Mouse (Mus musculus): ENCODE results near the gene Bhlhe23.

Bhlhe23 gene

DNA sequence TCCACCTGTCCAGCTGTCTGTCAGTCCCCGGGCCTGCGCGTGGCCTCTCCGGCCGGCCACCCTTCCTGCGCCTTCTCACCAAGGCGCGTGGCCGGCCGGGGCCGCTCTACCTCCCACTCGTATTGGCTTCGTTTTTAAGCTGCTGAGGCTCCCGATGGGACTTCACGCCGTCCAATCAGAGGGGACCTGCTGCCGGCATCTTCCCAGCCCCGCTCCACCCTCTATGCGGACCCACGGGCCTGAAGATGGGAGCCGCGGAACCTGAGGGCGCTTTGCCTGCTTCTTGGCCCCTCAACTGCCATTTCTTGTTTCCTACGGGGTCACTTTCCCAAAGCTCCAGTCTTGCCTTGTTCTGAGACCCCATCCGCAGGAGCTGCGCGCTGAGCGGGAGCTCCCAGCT, at the start of gene Bhlhe23:
Gene Bhlhe23, minus strand, starts transcription at position 108 of the 400 bp plus-strand sequence.
- no peak for DNase-seq

DNA sequence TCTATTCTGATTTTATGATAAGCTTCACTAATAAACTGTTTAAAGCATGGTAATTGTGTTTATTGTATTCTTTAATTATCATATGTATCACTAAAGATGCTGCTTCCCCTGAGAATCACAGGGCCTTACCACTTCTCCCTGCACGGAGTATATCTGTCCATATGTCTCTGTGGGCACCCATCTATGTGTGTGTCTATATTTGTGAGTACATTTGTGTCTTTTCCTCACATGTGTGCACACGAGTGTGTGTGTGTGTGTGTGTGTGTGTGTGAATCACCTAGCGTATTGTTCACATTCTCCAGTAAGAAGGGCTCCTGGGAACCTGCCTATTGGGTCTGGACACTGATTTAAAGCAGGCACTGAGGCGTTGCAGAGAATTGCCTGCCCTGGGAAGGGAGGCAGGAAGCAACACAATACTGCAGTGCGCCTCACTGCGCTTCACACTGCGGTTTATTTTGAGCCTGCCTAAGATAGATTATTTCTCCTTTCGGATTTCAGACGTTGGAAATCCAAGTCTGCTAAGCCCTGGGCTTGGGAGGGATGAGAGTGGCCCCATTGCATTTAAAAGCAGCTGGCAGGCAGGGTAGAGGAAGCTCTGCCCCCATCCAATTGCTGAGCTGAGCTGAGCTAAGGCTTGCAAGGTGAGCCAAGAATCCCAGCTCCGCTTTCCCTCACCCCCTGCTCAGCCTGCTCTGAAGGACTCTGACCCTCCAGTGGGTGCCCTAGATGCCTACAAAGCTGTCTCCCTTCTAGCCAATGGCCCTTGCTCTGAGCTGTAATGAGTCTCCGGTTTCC, 48.6 kb upstream of the Bhlhe23 start:
- peak; percentile 38 to 75 for DNase-seq

DNA sequence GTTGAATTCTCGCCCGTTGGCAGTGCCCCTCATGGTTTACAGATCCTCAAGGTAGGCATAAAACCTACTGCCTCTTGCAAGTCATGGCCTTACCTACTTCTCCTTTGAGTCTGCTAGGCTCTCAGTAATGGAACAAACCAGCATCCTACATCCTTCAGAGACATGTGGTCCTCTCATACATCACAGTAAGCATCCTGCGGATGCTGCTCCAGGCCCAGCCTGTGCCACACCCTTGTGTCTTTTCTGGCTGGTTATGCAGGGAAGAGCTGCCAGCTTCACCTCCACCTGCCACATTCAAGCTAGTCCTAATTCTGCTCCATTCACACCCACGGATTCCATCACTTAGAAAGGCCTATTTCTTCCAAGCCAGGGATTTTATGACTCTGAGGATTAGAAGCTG, 48.0 kb upstream of the Bhlhe23 start:
- no peak for DNase-seq

DNA sequence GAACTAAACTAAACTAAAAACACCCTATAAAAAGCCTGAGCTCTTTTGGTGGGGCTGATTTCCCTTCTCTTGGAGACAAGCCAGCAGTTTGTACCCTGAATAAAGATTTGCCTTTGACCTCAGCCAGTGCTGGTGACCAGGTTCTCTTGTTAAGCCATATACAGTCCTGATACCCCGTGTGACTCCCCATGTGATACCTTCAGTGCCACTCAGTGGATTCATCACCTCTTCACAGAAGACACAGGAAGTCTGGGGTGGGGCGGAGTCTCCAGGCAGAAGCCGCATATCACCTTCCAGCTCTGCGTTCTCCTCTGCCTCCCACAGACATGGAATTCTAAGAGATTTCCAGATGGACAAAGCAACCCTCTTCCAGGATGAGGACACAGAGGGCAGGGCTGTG, 47.4 kb upstream of the Bhlhe23 start:
- DNase-seq, result no peak

DNA sequence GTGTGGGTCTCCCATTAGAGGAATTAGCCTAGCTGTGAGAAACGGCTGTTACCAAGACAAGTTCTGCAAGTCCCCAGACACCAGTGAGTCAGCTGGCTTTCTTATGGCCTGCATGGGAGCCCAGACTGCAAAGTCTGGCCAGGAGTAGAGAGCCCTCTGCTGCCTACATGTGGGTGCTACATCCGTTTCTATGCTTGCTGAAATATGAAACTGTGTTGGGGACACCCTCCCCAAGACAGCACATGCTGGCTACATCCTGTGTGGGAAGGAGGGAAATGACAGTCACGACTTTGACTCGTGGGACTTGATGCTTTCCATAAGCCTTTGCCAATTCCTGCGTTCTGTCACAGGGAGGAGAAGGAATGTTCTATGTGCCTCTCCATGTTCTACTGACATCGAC, 45.8 kb upstream of the Bhlhe23 start:
- DNase-seq, result peak in 1 of 2 experiments; percentile 38

DNA sequence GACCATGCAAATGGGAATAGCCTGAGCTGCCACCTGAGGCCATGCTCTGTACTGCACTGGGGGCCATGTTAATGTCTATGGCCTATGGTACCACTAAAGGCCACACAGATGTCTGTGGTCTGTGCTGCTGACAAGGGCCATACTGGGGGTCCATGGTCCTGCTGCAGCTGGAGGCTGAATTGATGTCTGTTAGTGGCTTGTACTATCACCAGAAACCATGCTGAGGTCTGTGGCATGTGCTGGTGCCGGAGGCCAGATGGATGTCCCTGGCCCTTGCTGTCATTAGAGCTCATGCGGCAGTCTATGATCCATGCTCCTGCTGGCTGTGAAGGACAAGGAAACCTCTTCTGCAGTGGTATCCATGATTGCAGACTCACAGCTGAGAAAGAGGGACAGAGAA, 42.8 kb upstream of the Bhlhe23 start:
- DNase-seq, result no peak

DNA sequence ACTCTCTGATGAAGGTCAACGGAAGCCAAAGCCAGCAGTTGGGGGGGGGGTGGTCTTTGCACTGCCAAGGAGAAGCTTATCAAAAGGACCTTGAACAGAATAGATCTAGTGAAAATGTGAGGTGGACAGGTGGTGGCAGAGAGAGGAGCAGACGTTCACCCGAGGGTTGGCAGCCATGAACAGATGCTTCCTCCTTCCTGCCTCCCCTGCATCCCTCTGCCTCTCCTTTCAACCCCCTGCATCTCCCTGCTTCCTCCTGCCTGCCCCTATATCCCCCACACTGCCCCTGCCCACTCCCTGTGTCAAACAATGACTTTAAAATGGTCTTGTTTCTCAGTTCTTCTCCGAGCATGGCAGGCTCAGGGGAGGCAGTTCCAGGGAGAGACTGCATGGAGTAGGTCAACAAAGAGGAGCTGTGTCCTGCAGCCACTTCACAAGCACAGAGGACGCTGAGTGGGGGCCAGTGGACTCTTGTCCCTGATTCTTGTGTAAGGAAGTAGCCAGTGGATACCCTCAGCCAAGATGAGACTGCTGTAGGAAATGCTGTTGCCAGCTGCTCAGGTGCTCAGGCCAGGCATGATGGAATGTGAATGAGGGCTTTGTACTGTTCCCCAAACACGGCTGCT, 39.9 kb upstream of the Bhlhe23 start:
- DNase-seq, result no peak

DNA sequence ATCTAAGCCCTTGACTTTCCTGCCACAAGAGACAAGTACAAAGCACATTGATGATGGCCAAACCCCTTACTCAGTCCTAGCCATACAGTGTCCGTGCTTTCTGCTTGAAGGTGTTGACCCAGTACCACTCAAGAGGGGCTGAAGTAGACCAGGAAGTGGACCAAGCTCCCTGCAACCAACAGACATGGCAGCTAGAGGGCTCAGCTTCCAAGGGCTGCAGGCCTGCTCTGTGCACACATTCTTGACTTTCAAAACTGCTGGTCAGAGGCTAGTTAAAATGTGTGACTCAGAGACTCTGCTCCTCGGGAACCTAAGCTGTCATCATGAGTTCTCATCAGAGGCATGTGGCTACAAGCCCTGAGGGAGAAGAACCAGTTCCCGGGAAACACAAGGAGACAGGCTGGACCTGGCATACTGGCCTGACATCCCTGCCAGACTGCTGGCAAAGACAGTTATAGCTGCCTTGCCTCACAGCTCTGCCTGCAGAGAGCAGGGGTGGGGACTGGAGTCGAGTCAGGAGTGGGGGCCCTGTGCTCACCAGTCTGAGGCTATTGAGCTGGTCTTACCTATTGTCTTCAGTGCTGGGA, 37.4 kb upstream of the Bhlhe23 start:
- no peak for DNase-seq

DNA sequence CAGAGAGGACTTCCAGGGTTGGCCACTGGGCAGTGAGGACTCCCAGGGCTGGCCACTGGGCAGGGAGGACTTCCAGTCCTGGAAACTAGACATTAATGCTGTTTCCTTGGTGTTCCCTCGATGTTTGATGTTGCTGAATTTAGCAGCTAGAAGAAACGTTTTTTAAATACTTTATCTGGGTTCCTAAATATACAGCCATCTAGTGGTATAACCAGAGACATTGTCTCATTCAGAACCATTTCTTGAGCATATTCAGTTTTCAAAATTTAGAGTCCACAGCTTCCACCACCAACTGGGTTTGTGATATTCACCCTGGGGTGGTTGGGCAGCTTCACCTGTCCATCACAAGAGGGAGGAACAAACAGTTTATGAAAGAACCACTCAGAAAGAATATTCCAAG, 34.3 kb upstream of the Bhlhe23 start:
- no peak for DNase-seq

DNA sequence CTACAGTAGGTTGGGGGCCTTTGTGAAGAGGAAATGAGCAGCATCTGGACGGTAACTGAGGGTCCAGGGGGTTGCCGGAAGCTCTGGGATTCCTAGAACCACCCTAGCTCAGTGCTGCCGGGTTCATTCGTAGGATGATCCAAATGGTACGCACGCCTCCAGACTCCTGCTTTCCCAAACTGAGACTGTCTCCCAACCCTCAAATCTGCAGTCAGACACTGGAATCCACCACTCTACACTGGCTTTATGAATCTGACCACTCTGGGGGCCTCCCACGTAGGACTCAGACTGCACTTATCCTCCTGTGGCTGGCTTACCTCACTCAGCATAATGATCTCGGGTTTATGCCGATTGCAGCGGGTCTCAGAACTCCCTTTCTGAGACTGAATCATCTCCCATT, 32.8 kb upstream of the Bhlhe23 start:
- no peak for DNase-seq

DNA sequence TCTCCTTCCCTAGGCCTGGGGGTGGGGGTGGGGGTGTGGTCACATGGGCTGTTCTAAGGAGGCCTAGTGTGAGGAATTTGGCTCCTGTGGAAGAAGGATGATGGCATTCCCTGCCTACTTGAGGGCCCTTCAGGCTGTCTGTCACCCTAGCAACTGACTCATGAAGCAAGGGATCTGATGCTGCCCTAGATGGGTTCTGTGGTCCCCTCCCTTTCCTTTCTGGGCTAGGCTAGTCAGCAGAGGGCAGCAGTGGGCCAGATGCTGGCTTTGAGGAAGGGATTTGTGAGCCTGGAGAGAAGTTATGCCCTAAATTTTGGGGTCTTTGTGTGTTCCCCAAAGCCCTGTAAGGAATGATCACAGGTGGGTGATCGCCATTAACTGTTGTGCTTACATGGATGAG, 29.3 kb upstream of the Bhlhe23 start:
- DNase-seq, result peak in 1 of 2 experiments; percentile 60

DNA sequence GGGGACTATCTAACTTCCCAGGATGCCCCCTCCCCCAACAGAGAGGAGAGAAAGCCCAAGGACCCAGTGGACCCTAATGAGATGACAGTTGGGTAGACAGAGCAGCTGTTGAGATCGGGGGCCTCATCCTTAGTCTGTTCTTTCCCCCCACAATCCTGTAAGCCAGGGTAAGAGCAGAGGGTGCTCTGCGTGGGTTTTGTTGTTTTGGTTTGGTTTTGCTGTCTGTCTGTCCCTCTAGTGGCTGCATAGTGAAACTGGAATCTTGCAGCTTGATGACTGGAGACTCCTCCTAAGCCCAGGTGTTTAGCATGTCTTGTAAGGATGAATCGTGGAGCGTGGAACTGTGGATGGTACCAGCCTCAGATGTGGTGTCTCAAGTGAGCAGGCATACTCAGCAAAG, 19.3 kb upstream of the Bhlhe23 start:
- no peak for DNase-seq

DNA sequence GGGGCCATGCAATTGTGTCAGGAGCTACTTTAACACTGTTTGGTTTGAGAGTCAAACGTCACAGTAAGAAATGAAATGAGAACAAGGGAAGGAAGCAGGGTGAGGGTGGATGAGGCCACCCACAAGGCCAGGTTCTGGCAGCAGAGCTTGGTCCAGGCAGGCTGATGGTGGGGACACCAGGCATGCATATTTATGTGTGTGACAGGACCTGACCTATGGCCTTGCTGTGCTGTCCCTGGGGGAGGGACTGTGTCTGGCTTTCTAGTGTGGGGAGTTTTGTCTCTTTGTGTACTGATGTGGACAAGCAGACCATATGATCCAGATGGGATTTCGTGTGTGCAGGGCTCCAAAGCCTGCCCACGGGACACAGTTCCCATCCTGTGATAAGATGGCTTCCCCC, 18.9 kb upstream of the Bhlhe23 start:
- no peak for DNase-seq

DNA sequence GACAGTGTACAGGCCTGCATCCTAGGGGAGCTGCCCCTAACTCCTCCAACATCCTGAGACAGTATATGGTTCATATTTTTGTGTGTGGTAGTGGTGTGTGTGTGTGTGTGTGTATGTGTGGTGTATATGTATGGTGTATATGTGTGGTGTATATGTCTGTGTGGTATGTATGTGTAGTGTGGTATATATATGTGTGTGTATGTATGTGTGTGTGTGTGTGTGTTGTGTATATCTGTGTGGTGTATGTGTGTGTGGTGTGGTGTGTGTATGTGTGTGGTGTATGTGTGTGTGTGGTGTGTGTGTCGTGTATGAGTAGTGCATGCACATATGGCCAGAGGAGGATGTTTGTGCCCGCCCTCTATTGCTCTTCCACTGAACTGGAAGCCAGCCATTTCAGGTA, 17.7 kb upstream of the Bhlhe23 start:
- DNase-seq, result no peak

DNA sequence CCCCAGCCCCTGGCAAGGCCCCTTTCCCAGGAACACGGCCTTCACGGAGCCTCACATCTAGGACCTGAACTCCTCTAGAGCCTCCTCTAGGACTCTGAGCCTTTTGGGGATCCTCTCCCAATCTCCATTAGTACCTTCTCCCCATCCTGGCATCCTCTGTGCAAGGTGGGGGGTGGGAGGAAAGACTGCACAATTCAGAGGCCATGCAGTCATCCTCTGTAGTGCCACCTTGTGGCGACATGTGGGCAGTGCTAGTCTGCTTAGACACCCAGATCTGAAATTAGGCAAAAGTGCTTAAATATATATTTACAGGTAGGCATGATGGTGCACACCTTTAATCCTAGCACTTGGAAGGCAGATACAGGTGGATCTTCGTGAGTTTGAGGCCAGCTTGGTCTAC, 15.0 kb upstream of the Bhlhe23 start:
- DNase-seq, result peak; percentile 25 to 73

DNA sequence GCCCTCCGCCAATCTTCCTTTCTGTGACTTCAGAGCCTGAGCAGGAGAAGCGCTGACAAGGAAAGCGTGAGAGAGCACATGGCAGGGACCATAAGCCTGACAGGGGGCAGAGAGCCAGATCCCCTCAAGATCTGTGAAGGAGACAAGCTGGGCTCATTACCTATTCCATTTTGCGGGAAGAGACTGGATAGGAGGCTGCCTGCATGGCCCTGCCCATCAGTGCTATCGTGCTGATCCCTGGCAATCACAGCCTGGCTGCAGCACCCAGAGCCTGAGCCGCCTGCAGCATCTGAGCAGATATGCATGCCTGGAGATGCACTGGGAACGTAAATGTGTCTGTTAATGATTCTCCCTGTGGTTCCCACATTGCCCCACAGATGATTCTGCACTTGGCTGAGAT, 12.1 kb upstream of the Bhlhe23 start:
- peak; percentile 14 to 30 for DNase-seq

DNA sequence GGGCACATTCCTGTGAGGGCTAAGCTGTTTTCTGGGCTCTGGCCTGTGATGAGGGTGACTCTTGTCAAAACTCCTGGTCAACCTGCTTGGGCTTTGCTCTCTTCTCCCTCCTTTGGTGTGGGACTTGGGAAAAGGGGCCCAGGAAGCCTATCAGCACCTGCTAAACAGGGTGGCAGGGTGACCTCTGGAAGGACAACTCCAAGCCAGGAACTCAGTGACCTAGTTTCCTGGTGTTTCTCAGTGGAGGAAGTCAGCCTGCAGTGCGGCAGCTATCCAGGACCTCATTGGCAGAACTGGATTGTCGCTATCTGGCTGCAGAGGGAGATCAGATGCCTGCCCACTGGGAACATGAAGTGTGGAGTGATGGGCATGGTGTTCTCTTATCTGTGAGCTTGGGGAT, 11.7 kb upstream of the Bhlhe23 start:
- peak in 1 of 2 experiments; percentile 12 for DNase-seq

DNA sequence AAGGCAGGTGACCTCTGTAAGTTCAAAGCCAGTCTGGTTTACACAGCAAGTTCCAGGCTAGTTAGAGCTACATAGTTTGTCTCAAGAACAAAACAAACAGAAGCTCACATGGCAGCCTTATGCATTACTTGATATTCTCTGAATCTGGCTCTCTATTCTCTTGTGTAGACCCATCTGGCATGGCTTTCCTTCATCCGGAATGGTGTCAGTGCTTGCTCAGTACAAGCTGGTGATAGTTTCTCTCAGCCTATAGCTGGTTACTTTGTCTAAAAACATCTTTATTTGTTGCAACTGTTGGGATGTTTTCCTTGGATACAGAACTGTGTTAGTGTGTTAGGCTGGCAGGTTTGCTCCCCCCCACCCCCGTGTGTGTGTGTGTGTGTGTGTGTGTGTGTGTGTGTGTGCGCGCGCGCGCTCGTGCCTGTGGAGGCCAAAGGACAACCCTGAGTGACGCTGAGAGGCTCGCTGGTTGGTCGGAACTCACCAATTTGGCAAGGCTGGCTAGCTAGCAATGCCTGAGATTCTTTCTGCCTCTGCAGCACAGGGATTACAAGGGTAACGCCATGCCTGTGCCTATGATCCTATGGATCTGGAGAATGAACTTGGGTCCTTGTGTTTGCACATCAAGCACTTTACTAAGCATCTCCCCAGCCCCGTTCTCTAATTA, 11.0 kb upstream of the Bhlhe23 start:
- DNase-seq, result no peak

DNA sequence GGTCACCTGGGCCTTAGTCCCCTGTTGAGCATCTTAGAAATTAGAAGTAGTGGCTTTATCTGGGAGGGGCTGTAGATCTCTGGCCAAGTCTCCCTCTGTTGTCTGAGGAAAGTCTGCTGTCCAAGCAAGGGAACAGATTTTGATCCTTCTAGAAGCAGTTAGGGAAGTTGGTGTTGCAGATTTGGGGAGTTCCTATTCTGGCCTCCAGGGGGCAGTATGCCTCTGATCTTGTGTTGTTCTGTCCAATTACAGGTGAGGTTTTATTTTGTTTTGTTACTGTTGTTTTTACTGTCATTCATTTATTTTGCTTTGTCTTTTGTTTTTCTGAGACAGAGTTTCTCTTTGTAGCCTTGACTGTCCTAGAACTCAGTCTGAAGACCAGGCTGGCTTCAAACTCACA, 10.0 kb upstream of the Bhlhe23 start:
- peak; percentile 33 to 78 for DNase-seq

DNA sequence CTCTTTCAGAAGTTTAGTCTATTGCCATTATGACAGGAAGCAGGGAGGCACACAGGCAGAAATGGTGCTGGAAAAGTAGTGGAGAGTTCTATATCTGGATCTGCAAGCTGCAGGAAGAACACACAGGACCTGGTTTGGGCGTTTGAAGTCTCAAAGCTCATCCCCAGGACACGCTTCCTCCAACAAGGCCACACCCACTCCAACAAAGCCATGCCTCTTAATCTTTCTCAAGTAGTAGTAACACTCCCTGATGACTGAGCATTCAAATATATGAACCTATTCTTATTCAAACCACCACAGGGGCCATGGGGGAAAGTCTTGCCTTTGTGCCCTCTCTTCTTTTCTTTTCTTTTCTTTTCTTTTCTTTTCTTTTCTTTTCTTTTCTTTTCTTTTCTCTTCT, 3.6 kb upstream of the Bhlhe23 start:
- DNase-seq, result no peak

DNA sequence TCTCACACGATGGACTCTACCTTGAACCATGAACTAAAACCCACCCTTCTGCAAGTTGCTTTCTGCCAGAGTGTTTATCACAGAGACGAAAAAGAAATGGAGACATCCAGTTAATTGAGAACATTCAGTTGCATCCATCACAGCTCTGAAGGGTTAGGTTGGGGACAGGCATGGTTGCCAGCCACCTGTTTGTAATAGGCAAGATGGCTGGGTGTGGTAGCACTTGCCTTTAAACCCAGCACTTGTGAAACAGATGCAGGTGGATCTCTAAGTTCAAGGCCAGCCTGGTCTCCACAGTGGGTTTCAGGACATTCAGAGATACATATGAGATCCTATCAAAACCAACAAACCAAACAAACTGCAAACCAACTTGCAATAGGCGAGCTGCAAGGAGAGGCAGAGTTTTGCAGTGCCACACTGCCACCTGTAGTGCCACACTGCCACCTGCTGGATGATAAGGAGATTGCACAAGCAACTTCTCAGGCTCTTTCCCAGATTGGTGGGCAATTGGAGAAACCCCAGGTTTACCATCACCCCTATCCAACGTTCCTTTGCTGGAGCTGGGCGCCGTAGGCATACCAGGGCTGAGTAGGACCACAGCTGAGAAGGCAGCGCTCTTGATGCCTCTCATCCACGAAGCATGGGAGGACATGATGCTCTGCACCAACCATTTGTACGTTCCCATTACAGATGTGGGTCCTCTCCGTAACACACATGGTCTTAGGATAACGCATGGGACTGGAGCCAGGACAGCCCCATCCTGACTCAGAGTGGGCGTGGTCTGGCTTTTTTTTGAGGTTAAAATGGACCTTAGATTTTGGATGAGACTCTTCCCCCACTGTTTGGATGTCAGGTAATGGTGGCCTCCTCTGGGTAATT, 2.8 kb upstream of the Bhlhe23 start:
- peak; percentile 12 to 75 for DNase-seq

DNA sequence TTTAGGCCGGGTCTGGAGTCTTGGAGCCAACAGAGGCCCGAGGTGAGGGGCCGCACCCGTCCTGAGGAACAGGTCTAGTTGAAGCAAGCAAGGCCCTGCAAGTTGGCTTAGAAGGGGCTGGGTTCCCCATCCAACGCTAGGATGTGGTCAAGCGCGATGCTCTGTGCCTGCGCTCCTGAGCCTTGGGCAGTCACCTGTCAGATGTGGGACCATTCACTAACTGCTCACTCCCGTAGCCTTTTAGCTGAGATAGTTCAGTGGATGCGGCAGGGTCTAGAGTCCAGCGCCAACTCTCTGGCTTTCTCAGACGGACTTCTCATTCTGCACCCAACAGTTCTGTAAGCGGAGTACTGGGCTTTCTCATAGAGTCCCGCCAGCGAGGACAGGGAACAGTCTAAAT, 1.1 kb downstream of the Bhlhe23 start:
- no peak for DNase-seq

DNA sequence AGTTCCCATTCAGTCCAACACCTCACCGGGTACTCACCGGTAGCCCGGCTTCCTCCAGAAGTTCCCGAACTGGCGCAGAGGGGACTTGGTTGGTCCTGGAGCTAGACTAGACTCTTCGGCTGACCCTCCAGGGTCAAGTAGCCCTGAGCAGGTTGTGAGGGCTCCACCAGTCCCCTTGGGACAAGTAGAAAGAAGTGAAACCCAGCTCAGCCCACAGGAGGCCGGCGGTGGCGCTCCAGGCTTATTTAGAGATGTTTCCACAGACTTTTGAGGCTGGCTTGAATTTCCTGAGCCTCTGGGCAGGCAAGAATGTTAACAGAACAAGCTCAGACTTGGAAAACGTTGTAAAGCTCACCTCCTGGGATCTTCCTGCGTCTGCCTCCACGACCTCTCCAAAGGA, 1.5 kb downstream of the Bhlhe23 start:
- no peak for DNase-seq
